Mouse (Mus musculus) lung, adult 2 months (tissue): ENCODE results near the gene Prdm16.

Source experiments
- CTCF ChIP-seq: fragments of 200-500 bp; IDR thresholded peaks from 2 replicates; pipeline ENCODE4 v1.5.1; 2011; ENCODE audit warnings: mild to moderate bottlenecking, low read length, control low read depth; ENCODE audit not compliant: insufficient read depth
- POLR2A ChIP-seq: fragments of 200-500 bp; IDR thresholded peaks from 2 replicates; pipeline ENCODE4 v1.6.1; 2011; ENCODE audit warnings: low read depth, mild to moderate bottlenecking, control low read depth, low read length, borderline replicate concordance; ENCODE audit errors: extremely low read depth

DNA sequence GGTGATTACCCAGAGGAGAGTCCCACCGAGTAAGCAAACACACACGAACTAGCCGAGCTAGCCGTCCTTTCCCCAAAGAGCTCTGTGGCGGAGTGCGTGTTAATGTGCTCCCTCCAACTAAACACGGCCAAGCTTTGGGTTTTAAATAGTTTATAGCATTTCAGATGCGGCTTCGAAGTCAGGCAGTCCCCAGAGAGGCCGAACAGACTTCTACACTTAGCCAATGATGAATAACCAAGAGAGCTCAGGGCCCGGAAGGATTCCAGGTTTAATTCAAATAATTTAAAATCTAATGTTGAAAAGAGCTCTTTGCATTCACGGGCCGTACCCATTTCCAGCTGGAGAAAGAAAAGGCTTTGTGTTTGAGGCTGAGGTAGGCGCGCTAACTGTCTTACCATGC lies 38.3 kb upstream of the Prdm16 start:
- TF ChIP-seq CTCF (no peak), POLR2A (no peak)
